Mouse (Mus musculus): ENCODE data around the gene B3galt6. TPM values are rescaled to one million over a fixed set of nuclear protein-coding genes. Genes with fewer than 3 reads are reported as not detected.

B3galt6 gene
- polyA plus RNA-seq, 1 experiment from 2014 or later: 35.6 TPM

DNA sequence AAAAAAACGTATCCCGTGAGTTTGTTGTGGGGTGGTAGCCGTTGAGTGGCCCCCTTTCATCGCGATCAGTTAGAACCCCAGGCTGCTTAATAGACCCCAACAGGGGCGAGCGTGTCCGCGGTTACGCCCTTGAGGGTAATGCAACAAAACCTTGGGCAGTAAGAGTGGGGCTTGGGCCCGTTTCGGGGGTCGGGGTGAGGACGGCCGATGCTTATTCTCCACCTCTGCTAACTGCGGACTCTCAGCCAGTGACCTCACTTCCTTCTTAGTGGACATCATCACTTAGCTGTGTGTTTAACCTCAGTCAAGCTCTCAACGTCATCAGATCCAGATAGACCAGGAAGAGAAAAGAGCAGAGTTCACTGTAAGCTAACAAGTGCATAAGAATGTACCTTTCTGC lies 48.2 kb downstream of the B3galt6 start:
- Histone ChIP-seq H3K4me2 (peak overlapping the region; percentile 96), H3K27me3 (replicated peaks) (0 out of 2 replicates have a peak, but pooled peaks cover 6% of the 10 kb centered on the region), H3K4me3 (replicated peaks) (peak overlapping the region; percentile 90), H3K9ac (replicated peaks) (peak overlapping the region; percentile 89), H3K36me3 (peaks cover 25% of the 10 kb centered on the region), H3K27ac (replicated peaks) (peak overlapping the region; percentile 90), H3K9me3 (replicated peaks) (no peaks in the 10 kb centered on the region), H3K4me1 (peaks cover 30% of the 10 kb centered on the region)
- ATAC-seq (ENCODE audit: low FRiP score): peak; percentile 9
- under 1% methylated on average over 17 of the region's 17 CpGs for WGBS

DNA sequence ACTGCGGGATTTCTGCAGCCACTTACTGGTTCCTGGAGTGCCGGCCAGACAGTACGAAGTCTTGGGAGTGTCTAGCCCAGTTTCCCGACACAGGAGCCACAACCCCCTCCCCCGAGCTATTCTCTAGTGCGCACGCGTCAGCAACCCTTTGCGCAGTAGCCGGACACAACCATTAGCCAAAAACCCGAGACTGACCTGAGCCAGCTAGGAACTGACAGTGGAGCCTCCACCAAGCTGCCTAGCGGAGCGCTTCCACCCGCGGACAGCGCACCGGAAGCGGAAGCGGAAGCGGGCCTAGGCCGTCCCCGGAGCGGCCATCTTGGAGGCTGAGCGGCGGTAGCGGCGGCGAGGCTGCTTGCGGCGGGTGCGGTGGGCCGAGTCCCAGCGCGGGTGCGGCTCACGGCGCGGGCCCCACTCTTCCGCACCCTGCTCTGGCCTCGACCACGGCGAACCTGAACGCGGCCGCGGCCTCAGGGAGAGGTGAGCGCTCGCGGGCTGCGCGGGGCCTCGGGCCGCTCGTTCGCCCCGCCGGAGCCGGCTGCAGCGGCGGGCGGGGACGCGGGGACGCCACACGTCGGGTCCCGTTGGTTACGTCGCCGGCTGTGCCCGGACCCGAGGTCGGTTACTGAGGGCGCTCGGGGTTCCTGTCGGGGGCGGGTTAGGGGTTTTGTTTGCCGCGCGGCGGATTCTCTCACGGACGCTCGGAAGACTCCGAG lies 48.8 kb downstream of the B3galt6 start, which contains the start of gene Ube2j2:
Gene Ube2j2 (plus strand): TSS at position 298 of the 716 bp plus-strand sequence.
- peak; percentile 97 for ATAC-seq (ENCODE audit: low FRiP score)
- peak within 1 kb of the TSS; percentile 90 for H3K27ac ChIP-seq (replicated peaks)
- under 1% methylated on average over 83 of the region's 85 CpGs for WGBS

DNA sequence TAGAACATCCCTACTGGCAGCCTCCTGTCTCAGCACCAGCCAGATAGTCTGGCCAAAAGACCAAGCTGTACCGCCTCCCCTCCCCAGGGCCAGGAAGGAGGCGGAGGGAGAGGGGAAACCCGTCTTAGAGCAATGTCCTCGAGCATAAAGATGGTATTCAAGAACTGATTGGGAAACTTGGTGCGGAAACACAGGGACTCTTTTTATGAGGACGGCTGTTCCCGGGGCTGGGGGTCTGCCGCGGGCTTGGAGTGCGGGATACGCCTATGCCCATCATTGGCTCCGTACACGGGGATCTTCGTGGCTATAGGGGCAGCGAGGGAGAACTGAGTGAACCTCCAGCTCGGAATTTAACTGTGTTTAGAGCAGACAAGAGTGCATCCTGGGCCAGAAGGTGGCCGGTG lies 49.4 kb downstream of the B3galt6 start:
- ATAC-seq (ENCODE audit: low FRiP score): peak; percentile 60
- WGBS: under 1% methylated on average over 17 of the region's 17 CpGs
- Histone ChIP-seq H3K9ac (replicated peaks) (peak overlapping the region; percentile 89), H3K4me1 (peaks cover 30% of the 10 kb centered on the region), H3K27ac (replicated peaks) (peak overlapping the region; percentile 90), H3K36me3 (peaks cover 15% of the 10 kb centered on the region; the same call in 1 of the 2 replicates), H3K4me2 (peak overlapping the region; percentile 96), H3K4me3 (replicated peaks) (peak overlapping the region; percentile 90), H3K27me3 (replicated peaks) (0 out of 2 replicates have a peak, but pooled peaks cover 6% of the 10 kb centered on the region), H3K9me3 (replicated peaks) (no peaks in the 10 kb centered on the region)

More for the DNA sequence above, 48.8 kb downstream of the B3galt6 start, which contains the start of gene Ube2j2:
- Histone ChIP-seq H3K4me3 (replicated peaks) (peak within 1 kb of the TSS; percentile 90), H3K27me3 (replicated peaks) (0 out of 2 replicates have a peak, but pooled peaks cover 6% of the 10 kb centered on the region), H3K9me3 (replicated peaks) (no peaks in the 10 kb centered on the region), H3K9ac (replicated peaks) (peak within 1 kb of the TSS; percentile 89), H3K4me1 (peaks cover 30% of the 10 kb centered on the region), H3K4me2 (peak within 1 kb of the TSS; percentile 96), H3K36me3 (peaks cover 20% of the 10 kb centered on the region)

Other genes with a start within 250 kb of the B3galt6 start
- gene Atad3a, start 231.6 kb downstream of the B3galt6 start, polyA plus RNA-seq (2015; fragmentation: Nextera tagmentation; extraction: Ambion mirVana): 90.0 and 96.6 TPM in 2 replicates
- 30.0 and 31.9 TPM in 2 replicates for gene Vwa1, start 218.0 kb downstream of the B3galt6 start, polyA plus RNA-seq (2015; fragmentation: Nextera tagmentation; extraction: Ambion mirVana)
- gene Tmem88b, start 206.8 kb downstream of the B3galt6 start, polyA plus RNA-seq (2015; fragmentation: Nextera tagmentation; extraction: Ambion mirVana): 0.78 and 1.2 TPM in 2 replicates
- 0.27 TPM in 1 of 2 replicates, not detected in the other for gene Ankrd65, start 202.2 kb downstream of the B3galt6 start, polyA plus RNA-seq (2015; fragmentation: Nextera tagmentation; extraction: Ambion mirVana)
- gene Mrpl20, start 189.8 kb downstream of the B3galt6 start, polyA plus RNA-seq (2015; fragmentation: Nextera tagmentation; extraction: Ambion mirVana): 259 and 285 TPM in 2 replicates
- gene Ccnl2, start 180.2 kb downstream of the B3galt6 start, polyA plus RNA-seq (2015; fragmentation: Nextera tagmentation; extraction: Ambion mirVana): 137 and 139 TPM in 2 replicates
- 147 and 152 TPM in 2 replicates for gene Aurkaip1, start 161.4 kb downstream of the B3galt6 start, polyA plus RNA-seq (2015; fragmentation: Nextera tagmentation; extraction: Ambion mirVana)
- gene Mxra8, start 153.0 kb downstream of the B3galt6 start, polyA plus RNA-seq (2015; fragmentation: Nextera tagmentation; extraction: Ambion mirVana): 28.3 and 35.4 TPM in 2 replicates
- gene Dvl1, start 145.2 kb downstream of the B3galt6 start, polyA plus RNA-seq (2015; fragmentation: Nextera tagmentation; extraction: Ambion mirVana): 11.5 and 28.6 TPM in 2 replicates
- gene Tas1r3, start 129.3 kb downstream of the B3galt6 start, polyA plus RNA-seq (2015; fragmentation: Nextera tagmentation; extraction: Ambion mirVana): 0.36 and 0.46 TPM in 2 replicates
- gene Cptp, start 123.2 kb downstream of the B3galt6 start, polyA plus RNA-seq (2015; fragmentation: Nextera tagmentation; extraction: Ambion mirVana): 28.0 and 29.0 TPM in 2 replicates
- gene Ints11, start 123.1 kb downstream of the B3galt6 start, polyA plus RNA-seq (2015; fragmentation: Nextera tagmentation; extraction: Ambion mirVana): 66.9 and 73.4 TPM in 2 replicates
- gene Pusl1, start 100.9 kb downstream of the B3galt6 start, polyA plus RNA-seq (2015; fragmentation: Nextera tagmentation; extraction: Ambion mirVana): 58.5 and 62.7 TPM in 2 replicates
- gene Acap3, start 100.8 kb downstream of the B3galt6 start, polyA plus RNA-seq (2015; fragmentation: Nextera tagmentation; extraction: Ambion mirVana): 57.7 and 70.3 TPM in 2 replicates
- 100 and 104 TPM in 2 replicates for gene Ube2j2, start 48.8 kb downstream of the B3galt6 start, polyA plus RNA-seq (2015; fragmentation: Nextera tagmentation; extraction: Ambion mirVana)
- gene C1qtnf12, start 30.3 kb downstream of the B3galt6 start, polyA plus RNA-seq (2015; fragmentation: Nextera tagmentation; extraction: Ambion mirVana): 15.3 and 17.2 TPM in 2 replicates
- 118 and 137 TPM in 2 replicates for gene Sdf4, start 223 bp upstream of the B3galt6 start, polyA plus RNA-seq (2015; fragmentation: Nextera tagmentation; extraction: Ambion mirVana)
- 0.19 and 0.89 TPM in 2 replicates for gene Tnfrsf4, start 21.2 kb upstream of the B3galt6 start, polyA plus RNA-seq (2015; fragmentation: Nextera tagmentation; extraction: Ambion mirVana)
- 1.8 and 3.3 TPM in 2 replicates for gene Tnfrsf18, start 33.5 kb upstream of the B3galt6 start, polyA plus RNA-seq (2015; fragmentation: Nextera tagmentation; extraction: Ambion mirVana)
- gene Ttll10, start 66.8 kb upstream of the B3galt6 start, polyA plus RNA-seq (2015; fragmentation: Nextera tagmentation; extraction: Ambion mirVana): 0.64 TPM in 1 of 2 replicates, not detected in the other
- 23.5 and 27.3 TPM in 2 replicates for gene 9430015G10Rik, start 117.3 kb upstream of the B3galt6 start, polyA plus RNA-seq (2015; fragmentation: Nextera tagmentation; extraction: Ambion mirVana)
- gene Rnf223, start 137.9 kb upstream of the B3galt6 start, polyA plus RNA-seq (2015; fragmentation: Nextera tagmentation; extraction: Ambion mirVana): 0.37 and 0.43 TPM in 2 replicates
- gene Agrn, start 204.8 kb upstream of the B3galt6 start, polyA plus RNA-seq (2015; fragmentation: Nextera tagmentation; extraction: Ambion mirVana): 87.2 and 100 TPM in 2 replicates
- 3.2 and 9.7 TPM in 2 replicates for gene Isg15, start 208.2 kb upstream of the B3galt6 start, polyA plus RNA-seq (2015; fragmentation: Nextera tagmentation; extraction: Ambion mirVana)
- gene AW011738, start 210.7 kb upstream of the B3galt6 start, polyA plus RNA-seq (2015; fragmentation: Nextera tagmentation; extraction: Ambion mirVana): 4.2 and 6.2 TPM in 2 replicates
- gene Perm1, start 223.2 kb upstream of the B3galt6 start, polyA plus RNA-seq (2015; fragmentation: Nextera tagmentation; extraction: Ambion mirVana): 2.3 and 2.8 TPM in 2 replicates
- 27.2 and 28.7 TPM in 2 replicates for gene Plekhn1, start 242.2 kb upstream of the B3galt6 start, polyA plus RNA-seq (2015; fragmentation: Nextera tagmentation; extraction: Ambion mirVana)
- 50.4 and 61.6 TPM in 2 replicates for gene Noc2l, start 243.4 kb upstream of the B3galt6 start, polyA plus RNA-seq (2015; fragmentation: Nextera tagmentation; extraction: Ambion mirVana)

Measured in neural tube, embryonic 15.5 days (tissue).